Mouse (Mus musculus) frontal cortex, adult (tissue): ENCODE results near the gene Olfr1030.
"Not testable (repeated sequence)": the region's sequence is repeated elsewhere in the genome, so short reads cannot be mapped to it uniquely, and the experiment has no call there.

ENCODE experiments used
- ATAC-seq: cut with Nextera tagmentation; 2 replicates; pipeline ENCODE4 v1.9.2; 2017; ENCODE audit warnings: mild to moderate bottlenecking, moderate library complexity, mixed read lengths; ENCODE audit not compliant: low TSS enrichment

The Olfr1030 gene

DNA sequence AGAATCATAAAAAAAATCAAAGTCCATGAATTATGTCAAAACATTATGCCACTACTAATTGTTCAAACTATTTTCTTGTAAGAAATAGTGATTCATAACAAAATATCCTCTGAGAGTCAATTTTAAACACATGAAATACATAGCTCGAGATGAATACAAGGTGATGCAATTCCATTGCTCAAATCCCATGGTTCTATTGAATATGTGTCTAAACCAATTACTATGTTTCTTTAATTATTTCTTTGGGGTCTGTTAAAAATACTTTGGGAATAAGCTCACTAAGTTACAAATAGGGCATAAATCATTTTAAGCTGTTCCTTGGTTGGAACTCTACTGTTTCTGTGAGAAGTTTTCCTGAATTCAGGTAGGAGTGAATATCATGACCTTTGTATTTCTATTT is at the start of gene Olfr1030:
Gene Olfr1030 (plus strand): TSS at position 301 of the 400 bp plus-strand sequence.
- ATAC-seq, result no peak

DNA sequence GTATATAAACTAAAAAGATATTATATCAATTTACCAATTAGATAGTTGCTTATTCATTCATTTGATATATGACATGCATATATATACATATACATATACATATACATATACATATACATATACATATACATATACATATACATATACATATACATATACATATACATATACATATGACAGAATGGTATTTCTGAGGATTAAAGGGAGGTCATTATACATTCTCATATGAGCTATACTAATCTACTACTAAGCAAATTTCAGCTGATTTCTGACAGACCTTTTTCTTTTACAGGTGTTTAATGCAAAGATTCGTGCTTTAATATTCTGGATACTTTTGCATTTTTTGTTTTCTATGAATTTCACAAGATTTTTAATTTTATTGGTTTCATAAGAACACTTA is 28.9 kb upstream of the Olfr1030 start, which contains the start of gene Olfr1028:
Gene Olfr1028 (plus strand): TSS at position 301 of the 400 bp plus-strand sequence.
- ATAC-seq, result no peak

DNA sequence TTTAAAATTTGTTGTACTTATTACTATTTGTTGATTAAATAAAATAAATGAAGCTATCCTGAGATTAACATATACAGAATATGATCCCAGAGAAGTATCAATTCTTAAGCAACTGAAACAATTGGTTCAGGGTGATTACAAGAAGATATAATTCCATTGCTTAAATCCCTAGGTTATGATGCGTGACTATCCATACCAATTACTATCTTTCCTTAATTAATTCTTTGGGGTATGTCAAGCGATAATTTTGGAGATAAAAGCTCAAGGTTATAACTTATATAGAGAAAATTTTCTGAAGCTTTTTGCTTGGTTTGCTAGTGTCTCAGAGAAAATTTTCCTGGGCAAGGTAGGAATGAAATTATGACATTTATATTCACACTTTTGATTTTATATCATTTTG is 5.5 kb upstream of the Olfr1030 start, which contains the start of gene Olfr1029:
Gene Olfr1029 (plus strand): TSS at position 301 of the 400 bp plus-strand sequence.
- ATAC-seq, result no peak

DNA sequence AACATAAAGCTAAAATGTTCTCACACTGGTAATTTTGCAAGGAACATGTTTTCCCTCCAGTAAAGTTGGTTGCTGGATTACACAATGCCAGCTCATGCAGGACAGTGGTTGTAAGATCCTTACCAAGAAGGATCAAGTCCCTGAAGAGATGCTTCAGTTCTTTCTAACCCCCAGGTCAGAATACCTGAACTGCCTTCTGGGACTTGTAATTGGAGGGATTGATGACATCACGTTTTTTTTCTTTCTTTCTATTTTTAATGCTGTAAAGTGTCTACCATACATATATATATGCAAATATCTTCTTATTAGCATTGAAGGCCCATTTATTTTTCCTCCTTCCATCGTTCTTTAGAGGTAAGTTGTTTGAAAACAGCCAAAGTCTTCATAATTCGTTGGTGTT is 10.9 kb downstream of the Olfr1030 start, which contains the start of gene Olfr1031:
Gene Olfr1031 (plus strand): TSS at position 301 of the 400 bp plus-strand sequence.
- no peak for ATAC-seq

DNA sequence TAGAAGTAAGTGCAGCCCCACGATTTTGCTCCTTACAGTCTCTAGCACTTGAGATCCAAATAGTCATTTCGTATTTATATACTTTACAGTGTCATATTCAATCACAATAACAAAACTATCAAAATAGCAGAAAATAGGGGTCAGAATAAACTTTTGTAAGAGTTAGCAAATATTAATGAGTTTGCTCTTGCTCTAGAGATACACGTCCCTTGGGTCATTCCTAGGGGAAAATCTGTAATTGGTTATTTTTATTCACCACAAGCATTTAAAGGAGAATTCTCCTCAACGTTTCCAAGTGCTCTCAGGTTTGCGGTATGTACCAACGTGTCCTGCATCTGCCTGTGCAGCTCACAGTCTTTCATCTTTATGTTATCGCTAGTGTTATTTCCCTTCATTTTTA is 26.2 kb downstream of the Olfr1030 start, which contains the start of gene Olfr1032:
Gene Olfr1032 (plus strand): TSS at position 301 of the 400 bp plus-strand sequence.
- ATAC-seq, result no peak

DNA sequence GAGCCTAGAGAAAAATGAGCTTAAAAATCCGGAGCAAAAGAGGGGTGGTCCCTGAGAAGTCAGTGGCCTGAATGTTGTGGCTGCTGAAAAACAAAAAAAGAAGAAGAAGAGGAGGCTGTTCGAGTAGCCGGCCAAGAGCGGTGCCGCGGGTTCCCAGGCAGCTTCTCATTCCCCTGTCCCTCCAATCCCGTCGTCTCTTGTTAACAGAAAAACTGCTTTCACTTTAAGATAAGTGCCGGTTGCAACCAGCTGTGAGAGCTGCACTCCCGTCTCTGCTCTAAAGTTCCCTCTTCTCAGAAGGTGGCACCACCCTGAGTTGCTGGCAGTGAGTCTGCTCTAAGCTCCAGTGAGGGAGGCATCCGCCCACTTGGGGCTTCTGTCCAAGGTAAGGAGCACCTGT is 41.3 kb downstream of the Olfr1030 start, which contains the start of gene Olfr1033:
Gene Olfr1033 (plus strand): TSS at position 228 of the 400 bp plus-strand sequence.
- not testable (repeated sequence) for ATAC-seq

DNA sequence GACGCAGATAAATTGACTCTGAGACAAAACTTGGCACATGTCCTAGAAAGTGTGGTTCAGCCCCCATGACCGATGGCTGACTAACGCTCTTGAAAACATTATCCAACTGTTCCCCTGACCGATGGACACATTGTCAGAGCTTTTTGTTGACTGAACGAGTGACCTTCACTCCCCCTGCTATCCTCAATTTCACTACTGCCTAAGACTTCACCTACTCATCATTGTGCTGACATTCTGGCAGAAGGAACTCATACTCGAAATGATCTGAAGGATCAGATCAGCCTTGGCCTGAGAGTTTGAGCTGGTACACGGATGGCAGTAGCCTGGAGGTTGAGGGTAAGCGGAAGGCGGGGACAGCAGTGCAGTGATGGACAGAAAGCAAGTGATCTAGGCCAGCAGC is 42.4 kb downstream of the Olfr1030 start:
- ATAC-seq, result not testable (repeated sequence)
